Mouse (Mus musculus): ENCODE measurements around the gene Stag2. TPM values are rescaled to one million over a fixed set of nuclear protein-coding genes. Genes with fewer than 3 reads are reported as not detected.

Gene Stag2
- polyA plus RNA-seq, 1 experiment, result 8.2 TPM

- peak overlapping the region; percentile 59 for H3K4me3 ChIP-seq
- H3K4me2 ChIP-seq (ENCODE audit: low read depth), result no peak overlapping the region
- no peaks in the 10 kb centered on the region for H3K36me3 ChIP-seq (ENCODE audit: control insufficient read depth, insufficient read depth)
- H3K27me3 ChIP-seq (ENCODE audit: control insufficient read depth, insufficient read depth, insufficient read length), result no peaks in the 10 kb centered on the region
- peak overlapping the region; percentile 76 for H3ac ChIP-seq (ENCODE audit: control insufficient read depth, insufficient read length)
- TF ChIP-seq USF1 (IDR thresholded peaks at IDR 0.05; ENCODE audit: low read depth) (no peak), MYOG (IDR thresholded peaks at IDR 0.05; ENCODE audit: control insufficient read depth in 1 of 3, insufficient read depth in 1 of 3, insufficient read length in 2 of 3, low read depth in 2 of 3) (no peak), MYOD1 (IDR thresholded peaks at IDR 0.05; ENCODE audit: control insufficient read depth in 1 of 3, insufficient read length in 2 of 3, low read depth in 2 of 3) (no peak), SRF (IDR thresholded peaks at IDR 0.05; ENCODE audit: control insufficient read depth, insufficient read length, low read depth) (no peak), CEBPB (IDR thresholded peaks at IDR 0.05; ENCODE audit: insufficient read depth, poor library complexity, severe bottlenecking) (no peak), REST (IDR thresholded peaks at IDR 0.05; ENCODE audit: insufficient read depth, insufficient read length) (no peak), POLR2AphosphoS2 (IDR thresholded peaks at IDR 0.05; ENCODE audit: insufficient read length, low read depth) (peak; percentile 35), TCF12 (IDR thresholded peaks at IDR 0.05; ENCODE audit: insufficient read depth, poor library complexity, severe bottlenecking) (no peak), POLR2A (IDR thresholded peaks at IDR 0.05; ENCODE audit: insufficient read length, low read depth) (peak; percentile 41), TCF3 (IDR thresholded peaks at IDR 0.05; ENCODE audit: insufficient read length, low read depth) (no peak), E2F4 (IDR thresholded peaks at IDR 0.05; ENCODE audit: insufficient read depth) (no peak), MAX (IDR thresholded peaks at IDR 0.05; ENCODE audit: low read depth) (no peak)
- H3K79me2 ChIP-seq (ENCODE audit: control insufficient read depth, insufficient read depth), result peaks cover 37% of the 10 kb centered on the region
These were observed 634 bp downstream of the Stag2 start for GRCm38 (mm10) chrX:42149557-42150345.

GRCm38 (mm10) chrX:42150346-42151023 is 1.4 kb downstream of the Stag2 start:
- TF ChIP-seq E2F4 (IDR thresholded peaks at IDR 0.05; ENCODE audit: insufficient read depth) (no peak), MYOD1 (IDR thresholded peaks at IDR 0.05; ENCODE audit: control insufficient read depth in 1 of 3, insufficient read length in 2 of 3, low read depth in 2 of 3) (no peak), MAX (IDR thresholded peaks at IDR 0.05; ENCODE audit: low read depth) (no peak), POLR2A (IDR thresholded peaks at IDR 0.05; ENCODE audit: insufficient read length, low read depth) (peak; percentile 57)

GRCm38 (mm10) chrX:42151024-42151754 is 2.1 kb downstream of the Stag2 start:
- no peak overlapping the region for H3ac ChIP-seq (ENCODE audit: control insufficient read depth, insufficient read length)
- H3K4me2 ChIP-seq (ENCODE audit: low read depth), result peak overlapping the region; percentile 81
- H3K79me2 ChIP-seq (ENCODE audit: control insufficient read depth, insufficient read depth), result peaks cover 51% of the 10 kb centered on the region
- TF ChIP-seq MYOG (IDR thresholded peaks at IDR 0.05; ENCODE audit: control insufficient read depth in 1 of 3, insufficient read depth in 1 of 3, insufficient read length in 2 of 3, low read depth in 2 of 3), result no peak
- TF ChIP-seq TCF12 (IDR thresholded peaks at IDR 0.05; ENCODE audit: insufficient read depth, poor library complexity, severe bottlenecking), result no peak
- TF ChIP-seq CEBPB (IDR thresholded peaks at IDR 0.05; ENCODE audit: insufficient read depth, poor library complexity, severe bottlenecking), result no peak
- no peak for TF ChIP-seq MAX (IDR thresholded peaks at IDR 0.05; ENCODE audit: low read depth)
- no peak for TF ChIP-seq REST (IDR thresholded peaks at IDR 0.05; ENCODE audit: insufficient read depth, insufficient read length)
- TF ChIP-seq POLR2AphosphoS2 (IDR thresholded peaks at IDR 0.05; ENCODE audit: insufficient read length, low read depth), result no peak
- TF ChIP-seq USF1 (IDR thresholded peaks at IDR 0.05; ENCODE audit: low read depth), result no peak
- no peak for TF ChIP-seq E2F4 (IDR thresholded peaks at IDR 0.05; ENCODE audit: insufficient read depth)
- no peak for TF ChIP-seq POLR2A (IDR thresholded peaks at IDR 0.05; ENCODE audit: insufficient read length, low read depth)
- TF ChIP-seq SRF (IDR thresholded peaks at IDR 0.05; ENCODE audit: control insufficient read depth, insufficient read length, low read depth), result no peak
- H3K4me3 ChIP-seq, result peak overlapping the region; percentile 59
- no peaks in the 10 kb centered on the region for H3K36me3 ChIP-seq (ENCODE audit: control insufficient read depth, insufficient read depth)
- no peaks in the 10 kb centered on the region for H3K27me3 ChIP-seq (ENCODE audit: control insufficient read depth, insufficient read depth, insufficient read length)

More at GRCm38 (mm10) chrX:42150346-42151023, 1.4 kb downstream of the Stag2 start:
- peaks cover 44% of the 10 kb centered on the region for H3K79me2 ChIP-seq (ENCODE audit: control insufficient read depth, insufficient read depth)
- no peaks in the 10 kb centered on the region for H3K27me3 ChIP-seq (ENCODE audit: control insufficient read depth, insufficient read depth, insufficient read length)
- peak overlapping the region; percentile 76 for H3ac ChIP-seq (ENCODE audit: control insufficient read depth, insufficient read length)
- no peaks in the 10 kb centered on the region for H3K36me3 ChIP-seq (ENCODE audit: control insufficient read depth, insufficient read depth)
- H3K4me3 ChIP-seq, result peak overlapping the region; percentile 59
- H3K4me2 ChIP-seq (ENCODE audit: low read depth), result peak overlapping the region; percentile 81

GRCm38 (mm10) chrX:42151903-42152369 is 2.8 kb downstream of the Stag2 start:
- no peak for TF ChIP-seq E2F4 (IDR thresholded peaks at IDR 0.05; ENCODE audit: insufficient read depth)
- TF ChIP-seq POLR2AphosphoS2 (IDR thresholded peaks at IDR 0.05; ENCODE audit: insufficient read length, low read depth), result no peak
- TF ChIP-seq MYOD1 (IDR thresholded peaks at IDR 0.05; ENCODE audit: control insufficient read depth in 1 of 3, insufficient read length in 2 of 3, low read depth in 2 of 3), result no peak
- no peak for TF ChIP-seq CEBPB (IDR thresholded peaks at IDR 0.05; ENCODE audit: insufficient read depth, poor library complexity, severe bottlenecking)
- TF ChIP-seq REST (IDR thresholded peaks at IDR 0.05; ENCODE audit: insufficient read depth, insufficient read length), result no peak
- no peak for TF ChIP-seq MAX (IDR thresholded peaks at IDR 0.05; ENCODE audit: low read depth)
- no peak for TF ChIP-seq TCF3 (IDR thresholded peaks at IDR 0.05; ENCODE audit: insufficient read length, low read depth)
- TF ChIP-seq SRF (IDR thresholded peaks at IDR 0.05; ENCODE audit: control insufficient read depth, insufficient read length, low read depth), result no peak
- TF ChIP-seq USF1 (IDR thresholded peaks at IDR 0.05; ENCODE audit: low read depth), result no peak
- TF ChIP-seq TCF12 (IDR thresholded peaks at IDR 0.05; ENCODE audit: insufficient read depth, poor library complexity, severe bottlenecking), result no peak
- TF ChIP-seq MYOG (IDR thresholded peaks at IDR 0.05; ENCODE audit: control insufficient read depth in 1 of 3, insufficient read depth in 1 of 3, insufficient read length in 2 of 3, low read depth in 2 of 3), result no peak
- no peak for TF ChIP-seq POLR2A (IDR thresholded peaks at IDR 0.05; ENCODE audit: insufficient read length, low read depth)
- Histone ChIP-seq H3K36me3 (ENCODE audit: control insufficient read depth, insufficient read depth) (no peaks in the 10 kb centered on the region), H3K4me3 (peak overlapping the region; percentile 59), H3K27me3 (ENCODE audit: control insufficient read depth, insufficient read depth, insufficient read length) (no peaks in the 10 kb centered on the region), H3ac (ENCODE audit: control insufficient read depth, insufficient read length) (no peak overlapping the region), H3K79me2 (ENCODE audit: control insufficient read depth, insufficient read depth) (peaks cover 58% of the 10 kb centered on the region), H3K4me2 (ENCODE audit: low read depth) (peak overlapping the region; percentile 81)

Data from myocyte (in vitro differentiated cells).